Mouse (Mus musculus) liver, adult 2 months (tissue): ENCODE results near the gene Med25. TPM values are rescaled to one million over a fixed set of nuclear protein-coding genes. Genes with fewer than 3 reads are reported as not detected.

Experiments used
- DNase-seq: peaks from one replicate; pipeline ENCODE4 v3.0.0-alpha.2; 2011; ENCODE audit warnings: low read depth, low spot score; ENCODE audit errors: extremely low read depth
- H3K27ac ChIP-seq: fragments of 200-500 bp; replicated peaks from 2 replicates; pipeline ENCODE4 v1.5.1; 2012; ENCODE audit warnings: low read depth, mild to moderate bottlenecking, control low read depth, inconsistent platforms, low read length; ENCODE audit not compliant: insufficient read depth
- H3K27me3 ChIP-seq: fragments of 200-500 bp; 2 replicates; pipeline ENCODE4 v1.6.1; 2012; ENCODE audit warnings: mild to moderate bottlenecking, moderate library complexity, low read length, inconsistent platforms; ENCODE audit not compliant: control insufficient read depth, insufficient read depth
- H3K36me3 ChIP-seq: fragments of 200-500 bp; 2 replicates; pipeline ENCODE4 v1.6.1; 2012; ENCODE audit warnings: low read length, inconsistent platforms; ENCODE audit not compliant: control insufficient read depth, insufficient read depth
- H3K4me1 ChIP-seq: fragments of 200-500 bp; 2 replicates; pipeline ENCODE4 v1.6.1; 2011; ENCODE audit warnings: low read length; ENCODE audit not compliant: control insufficient read depth, insufficient read depth
- H3K4me3 ChIP-seq: fragments of 200-500 bp; 2 replicates; pipeline ENCODE4 v1.5.1; 2011; ENCODE audit warnings: low read depth, mild to moderate bottlenecking, control low read depth, low read length, moderate library complexity; ENCODE audit not compliant: insufficient read depth
- H3K79me2 ChIP-seq: fragments of 200-500 bp; 2 replicates; pipeline ENCODE4 v1.6.1; 2012; ENCODE audit warnings: inconsistent platforms, mild to moderate bottlenecking, low read length, moderate library complexity; ENCODE audit not compliant: control insufficient read depth, insufficient read depth
- H3K9ac ChIP-seq: fragments of 200-500 bp; 2 replicates; pipeline ENCODE4 v1.6.1; 2012; ENCODE audit warnings: low read depth, mild to moderate bottlenecking, control low read depth, inconsistent platforms, low read length
- CTCF ChIP-seq: fragments of 200-500 bp; IDR thresholded peaks from 2 replicates; pipeline ENCODE4 v1.5.1; 2011; ENCODE audit warnings: low read depth, low read length, control low read depth
- POLR2A ChIP-seq: fragments of 200-500 bp; IDR thresholded peaks from 2 replicates; pipeline ENCODE4 v1.6.1; 2011; ENCODE audit warnings: low read length, control low read depth; ENCODE audit not compliant: insufficient read depth; ENCODE audit errors: extremely low read depth
- WGBS: fragments of 180-500 bp; shearing (Covaris S2); methylation state at CpG from one replicate; pipeline ENCODE4 v1.1.7; 2018; 5-methylcytosine and 5-hydroxymethylcytosine counted together
- polyA plus RNA-seq: library from polyadenylated mRNA; depleted of rRNA; stranded (reverse); fragments of >200 nt; gene quantifications from 2 replicates; pipeline ENCODE4 v1.2.3, GENCODE M21; 2012; rRNA removed
- total RNA-seq: library from RNA; depleted of rRNA; stranded (reverse); fragments of >200 nt; gene quantifications from 2 replicates; pipeline ENCODE4 v1.2.3, GENCODE M21; 2014; rRNA removed

Med25 gene
- total and polyA plus RNA-seq, 2 experiments: 11.6 to 114 TPM

DNA sequence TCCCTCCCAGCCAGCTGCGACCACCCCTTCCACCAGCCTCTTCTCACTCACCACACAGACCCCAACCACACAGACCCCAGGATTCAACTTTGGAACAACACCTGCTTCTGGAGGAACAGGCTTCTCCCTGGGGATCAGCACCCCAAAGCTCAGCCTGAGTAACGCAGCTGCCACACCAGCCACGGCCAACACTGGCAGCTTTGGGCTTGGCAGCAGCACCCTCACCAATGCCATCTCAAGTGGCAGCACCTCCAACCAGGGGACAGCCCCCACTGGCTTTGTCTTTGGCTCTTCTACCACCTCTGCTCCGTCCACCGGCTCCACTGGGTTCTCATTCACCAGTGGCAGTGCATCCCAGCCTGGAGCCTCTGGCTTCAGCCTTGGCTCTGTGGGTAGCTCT is 63.8 kb downstream of the Med25 start:
- TF ChIP-seq POLR2A (no peak), CTCF (no peak)
- Histone ChIP-seq H3K36me3 (peaks cover 11% of the 10 kb centered on the region; the same call in 1 of the 2 replicates), H3K27me3 (no peaks in the 10 kb centered on the region), H3K79me2 (peaks cover 51% of the 10 kb centered on the region), H3K9ac (no peak overlapping the region), H3K4me1 (no peaks in the 10 kb centered on the region; the same call in 1 of the 2 replicates), H3K4me3 (no peak overlapping the region), H3K27ac (no peak overlapping the region)
- WGBS: 89% methylated on average over 5 of the region's 5 CpGs
- DNase-seq: no peak

DNA sequence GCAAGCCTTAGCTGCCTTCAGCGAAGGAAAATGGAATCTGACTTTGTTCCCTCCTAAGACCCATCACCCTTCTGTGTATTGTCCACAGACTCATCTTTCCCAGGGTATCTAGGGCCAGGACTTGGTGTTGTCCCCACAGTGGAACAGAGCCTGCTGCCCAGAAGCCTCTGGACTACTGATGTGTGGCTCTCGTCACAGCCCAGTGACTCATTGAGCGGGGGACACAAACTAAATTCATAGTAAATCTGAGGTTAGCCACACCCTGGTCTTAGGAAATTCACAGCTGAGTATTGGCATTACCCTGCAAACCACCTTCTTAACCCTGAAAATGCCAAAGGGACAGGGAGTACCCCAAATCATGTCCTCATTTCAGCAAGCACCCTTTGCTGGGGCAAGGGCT is 65.7 kb downstream of the Med25 start:
- TF ChIP-seq CTCF (no peak), POLR2A (no peak)
- H3K36me3 ChIP-seq: peaks cover 11% of the 10 kb centered on the region; the same call in 1 of the 2 replicates
- H3K79me2 ChIP-seq: peaks cover 64% of the 10 kb centered on the region
- no peaks in the 10 kb centered on the region for H3K27me3 ChIP-seq
- H3K4me1 ChIP-seq: no peaks in the 10 kb centered on the region
- DNase-seq: no peak
- H3K4me3 ChIP-seq: no peak overlapping the region
- 82% methylated on average over 3 of the region's 3 CpGs for WGBS
- H3K27ac ChIP-seq: no peak overlapping the region
- no peak overlapping the region for H3K9ac ChIP-seq

Other genes starting within 250 kb of the Med25 start
- 7.0 and 8.0 TPM in 2 replicates for gene Myh14, start 221.9 kb downstream of the Med25 start, total RNA-seq
- 5.6 and 6.0 TPM in 2 replicates for gene Myh14, start 221.9 kb downstream of the Med25 start, polyA plus RNA-seq
- not detected in 2 replicates for gene Izumo2, start 184.0 kb downstream of the Med25 start, total RNA-seq
- gene Izumo2, start 184.0 kb downstream of the Med25 start, polyA plus RNA-seq: not detected in 2 replicates
- 8.6 and 12.7 TPM in 2 replicates for gene Vrk3, start 144.3 kb downstream of the Med25 start, total RNA-seq
- gene Vrk3, start 144.3 kb downstream of the Med25 start, polyA plus RNA-seq: 31.4 and 34.3 TPM in 2 replicates
- 0.07 and 0.28 TPM in 2 replicates for gene Zfp473, start 141.7 kb downstream of the Med25 start, total RNA-seq
- gene Zfp473, start 141.7 kb downstream of the Med25 start, polyA plus RNA-seq: 0.04 TPM in 1 of 2 replicates, not detected in the other
- gene Nup62, start 76.6 kb downstream of the Med25 start, total RNA-seq: 4.0 and 5.4 TPM in 2 replicates
- gene Nup62, start 76.6 kb downstream of the Med25 start, polyA plus RNA-seq: 20.4 and 20.6 TPM in 2 replicates
- 0.60 and 0.65 TPM in 2 replicates for gene Il4i1, start 76.3 kb downstream of the Med25 start, total RNA-seq
- 0.85 and 1.7 TPM in 2 replicates for gene Il4i1, start 76.3 kb downstream of the Med25 start, polyA plus RNA-seq
- 22.9 and 43.9 TPM in 2 replicates for gene Atf5, start 76.1 kb downstream of the Med25 start, total RNA-seq
- gene Atf5, start 76.1 kb downstream of the Med25 start, polyA plus RNA-seq: 727 and 964 TPM in 2 replicates
- 23.9 and 35.4 TPM in 2 replicates for gene Akt1s1, start 43.7 kb downstream of the Med25 start, total RNA-seq
- gene Akt1s1, start 43.7 kb downstream of the Med25 start, polyA plus RNA-seq: 93.9 and 106 TPM in 2 replicates
- 20.2 and 31.5 TPM in 2 replicates for gene Tbc1d17, start 43.6 kb downstream of the Med25 start, total RNA-seq
- gene Tbc1d17, start 43.6 kb downstream of the Med25 start, polyA plus RNA-seq: 81.1 and 91.6 TPM in 2 replicates
- gene Pnkp, start 35.6 kb downstream of the Med25 start, total RNA-seq: 20.8 and 24.0 TPM in 2 replicates
- 42.5 and 45.7 TPM in 2 replicates for gene Pnkp, start 35.6 kb downstream of the Med25 start, polyA plus RNA-seq
- 17.0 and 32.8 TPM in 2 replicates for gene Ptov1, start 22.9 kb downstream of the Med25 start, total RNA-seq
- gene Ptov1, start 22.9 kb downstream of the Med25 start, polyA plus RNA-seq: 76.1 and 91.6 TPM in 2 replicates
- gene Fuz, start 3.4 kb upstream of the Med25 start, total RNA-seq: 5.7 and 6.8 TPM in 2 replicates
- 16.6 and 25.1 TPM in 2 replicates for gene Fuz, start 3.4 kb upstream of the Med25 start, polyA plus RNA-seq
- gene Ap2a1, start 36.8 kb upstream of the Med25 start, total RNA-seq: 14.5 and 18.3 TPM in 2 replicates
- gene Ap2a1, start 36.8 kb upstream of the Med25 start, polyA plus RNA-seq: 32.8 and 38.2 TPM in 2 replicates
- not detected in 2 replicates for gene Tsks, start 50.5 kb upstream of the Med25 start, total RNA-seq
- gene Tsks, start 50.5 kb upstream of the Med25 start, polyA plus RNA-seq: 0.20 and 0.51 TPM in 2 replicates
- 0.09 and 0.34 TPM in 2 replicates for gene Cpt1c, start 82.1 kb upstream of the Med25 start, total RNA-seq
- gene Cpt1c, start 82.1 kb upstream of the Med25 start, polyA plus RNA-seq: 0.71 and 0.91 TPM in 2 replicates
- gene Prmt1, start 93.9 kb upstream of the Med25 start, total RNA-seq: 15.9 and 23.0 TPM in 2 replicates
- 26.0 and 36.1 TPM in 2 replicates for gene Prmt1, start 93.9 kb upstream of the Med25 start, polyA plus RNA-seq
- 58.5 and 59.0 TPM in 2 replicates for gene Irf3, start 104.9 kb upstream of the Med25 start, total RNA-seq
- 82.0 and 101 TPM in 2 replicates for gene Irf3, start 104.9 kb upstream of the Med25 start, polyA plus RNA-seq
- gene Bcl2l12, start 106.0 kb upstream of the Med25 start, total RNA-seq: 4.2 and 5.6 TPM in 2 replicates
- gene Bcl2l12, start 106.0 kb upstream of the Med25 start, polyA plus RNA-seq: 13.3 and 14.5 TPM in 2 replicates
- gene Scaf1, start 123.7 kb upstream of the Med25 start, total RNA-seq: 4.4 and 9.7 TPM in 2 replicates
- gene Scaf1, start 123.7 kb upstream of the Med25 start, polyA plus RNA-seq: 25.7 and 31.8 TPM in 2 replicates
- gene Rras, start 125.2 kb upstream of the Med25 start, total RNA-seq: 8.9 and 13.9 TPM in 2 replicates
- gene Rras, start 125.2 kb upstream of the Med25 start, polyA plus RNA-seq: 53.4 and 54.9 TPM in 2 replicates
- 1.2 and 1.7 TPM in 2 replicates for gene Prr12, start 160.2 kb upstream of the Med25 start, total RNA-seq
- 2.7 and 3.7 TPM in 2 replicates for gene Prr12, start 160.2 kb upstream of the Med25 start, polyA plus RNA-seq
- 20.1 and 22.8 TPM in 2 replicates for gene Nosip, start 169.7 kb upstream of the Med25 start, total RNA-seq
- 31.4 and 35.8 TPM in 2 replicates for gene Nosip, start 169.7 kb upstream of the Med25 start, polyA plus RNA-seq
- gene Prrg2, start 170.0 kb upstream of the Med25 start, total RNA-seq: 26.1 and 32.8 TPM in 2 replicates
- 74.1 and 83.8 TPM in 2 replicates for gene Prrg2, start 170.0 kb upstream of the Med25 start, polyA plus RNA-seq
- 6.7 and 8.8 TPM in 2 replicates for gene Rcn3, start 199.5 kb upstream of the Med25 start, total RNA-seq
- gene Rcn3, start 199.5 kb upstream of the Med25 start, polyA plus RNA-seq: 14.9 and 16.3 TPM in 2 replicates
- gene Fcgrt, start 211.1 kb upstream of the Med25 start, total RNA-seq: 163 and 188 TPM in 2 replicates
- 170 and 193 TPM in 2 replicates for gene Fcgrt, start 211.1 kb upstream of the Med25 start, polyA plus RNA-seq
- 355 and 400 TPM in 2 replicates for gene Rps11, start 231.7 kb upstream of the Med25 start, total RNA-seq
- gene Rps11, start 231.7 kb upstream of the Med25 start, polyA plus RNA-seq: 95.1 and 111 TPM in 2 replicates
- 1,440 and 1,681 TPM in 2 replicates for gene Rpl13a, start 236.0 kb upstream of the Med25 start, total RNA-seq
- gene Rpl13a, start 236.0 kb upstream of the Med25 start, polyA plus RNA-seq: 488 and 544 TPM in 2 replicates
- gene Gm45713, start 243.5 kb upstream of the Med25 start, total RNA-seq: 0.13 TPM in 1 of 2 replicates, not detected in the other
- 0.98 TPM in 1 of 2 replicates, not detected in the other for gene Gm45713, start 243.5 kb upstream of the Med25 start, polyA plus RNA-seq
- gene Flt3l, start 243.7 kb upstream of the Med25 start, total RNA-seq: 3.2 and 5.4 TPM in 2 replicates
- 20.8 and 30.8 TPM in 2 replicates for gene Flt3l, start 243.7 kb upstream of the Med25 start, polyA plus RNA-seq